Mouse (Mus musculus) embryonic fibroblast, embryonic 13.5 days (primary cell): ENCODE data around the gene Mgat5.

ENCODE experiments used
- CTCF ChIP-seq: IDR thresholded peaks from 2 replicates; pipeline ENCODE4 v1.5.1; 2011; ENCODE audit warnings: mild to moderate bottlenecking, control low read depth, low read length, moderate library complexity, borderline replicate concordance; ENCODE audit not compliant: insufficient read depth
- POLR2A ChIP-seq: IDR thresholded peaks from 2 replicates; pipeline ENCODE4 v1.6.1; 2011; ENCODE audit warnings: low read depth, mild to moderate bottlenecking, control low read depth, low read length, moderate library complexity

DNA sequence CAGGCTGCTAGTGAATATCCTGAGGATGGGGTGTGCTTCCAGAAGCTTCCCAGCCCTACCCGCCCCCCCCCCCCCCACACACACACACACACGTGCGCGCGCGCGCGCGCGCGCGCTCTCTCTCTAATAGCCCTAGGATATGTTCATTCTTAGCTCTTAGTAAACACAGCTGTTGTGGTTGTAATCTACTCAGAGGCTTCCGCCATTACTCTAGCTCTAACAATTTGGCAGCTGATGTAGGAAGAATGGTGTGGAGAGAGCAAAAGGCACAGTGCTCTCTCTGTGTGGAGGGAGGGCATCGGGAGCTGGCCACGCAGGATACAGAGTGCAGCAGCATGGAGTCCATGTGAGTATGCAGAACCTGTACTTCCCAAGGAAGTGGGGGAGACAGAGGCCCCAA is 216.0 kb downstream of the Mgat5 start:
- no peak for TF ChIP-seq POLR2A
- no peak for TF ChIP-seq CTCF
